Mouse (Mus musculus) kidney, postnatal 0 days (tissue): ENCODE measurements around the gene Grid2ip. TPM values are rescaled to one million over a fixed set of nuclear protein-coding genes. Genes with fewer than 3 reads are reported as not detected.

Experiments used
- ATAC-seq: fragments of 200-750 bp; cut with Nextera tagmentation; replicated peaks from 2 replicates; pipeline ENCODE4 v1.8.0; 2017; ENCODE audit warnings: low read depth, moderate number of reproducible peaks, moderate TSS enrichment, moderate library complexity; ENCODE audit not compliant: low FRiP score
- DNase-seq: peaks from one replicate; pipeline ENCODE4 v3.0.0-alpha.2; 2016; ENCODE audit warnings: low spot score
- H3K27ac ChIP-seq: fragments of 300-500 bp; sonication (generic); 2 replicates; pipeline ENCODE4 v1.5.1; 2014; ENCODE audit warnings: mild to moderate bottlenecking
- H3K27me3 ChIP-seq: fragments of 300-500 bp; sonication (generic); 2 replicates; pipeline ENCODE4 v1.6.1; 2014; ENCODE audit warnings: low read length, mixed read lengths; ENCODE audit not compliant: insufficient read depth
- H3K36me3 ChIP-seq: fragments of 300-500 bp; sonication (generic); 2 replicates; pipeline ENCODE4 v1.6.1; 2014; ENCODE audit warnings: low read length, mixed read lengths; ENCODE audit not compliant: insufficient read depth
- H3K4me1 ChIP-seq: fragments of 300-500 bp; sonication (generic); replicated peaks from 2 replicates; pipeline ENCODE4 v1.6.1; 2014; ENCODE audit warnings: antibody characterized with exemption, low read length, mixed read lengths; ENCODE audit not compliant: insufficient read depth
- H3K4me2 ChIP-seq: fragments of 300-500 bp; sonication (generic); 2 replicates; pipeline ENCODE4 v1.6.1; 2014; ENCODE audit warnings: mild to moderate bottlenecking, low read length, moderate library complexity, mixed read lengths
- H3K4me3 ChIP-seq: fragments of 300-500 bp; sonication (generic); replicated peaks from 2 replicates; pipeline ENCODE4 v1.5.1; 2014; ENCODE audit warnings: low read depth, low read length
- H3K9ac ChIP-seq: fragments of 300-500 bp; sonication (generic); 2 replicates; pipeline ENCODE4 v1.6.1; 2014; ENCODE audit warnings: low read depth, low read length
- H3K9me3 ChIP-seq: fragments of 300-500 bp; sonication (generic); replicated peaks from 2 replicates; pipeline ENCODE4 v1.6.1; 2016; ENCODE audit warnings: low read length, inconsistent platforms, mixed read lengths
- CTCF ChIP-seq: IDR thresholded peaks from 2 replicates; pipeline ENCODE4 v1.5.1; 2016; ENCODE audit warnings: antibody characterized with exemption, low read depth, mild to moderate bottlenecking, moderate library complexity
- WGBS: fragments of 180-500 bp; shearing (Covaris S2); extraction: QIAGEN DNeasy Blood & Tissue Kit; methylation state at CpG from one replicate; pipeline ENCODE4 v1.1.7; 2014; 5-methylcytosine and 5-hydroxymethylcytosine counted together
- polyA plus RNA-seq: library from polyadenylated mRNA; unstranded; fragments of >200 nt; fragmentation: Nextera tagmentation; extraction: Ambion mirVana; gene quantifications from 2 replicates; pipeline ENCODE4 v1.2.1, GENCODE M21; 2015

Gene Grid2ip
- 0.03 TPM in 1 of 2 replicates, not detected in the other for polyA plus RNA-seq

- Histone ChIP-seq H3K4me2 (peak within 1 kb of the TSS; percentile 35), H3K9ac (no peak within 1 kb of the TSS), H3K4me3 (no peak within 1 kb of the TSS), H3K27ac (no peak within 1 kb of the TSS), H3K4me1 (no peaks in the 10 kb centered on the region; the same call in 1 of the 2 replicates), H3K27me3 (peaks cover 8% of the 10 kb centered on the region), H3K36me3 (no peaks in the 10 kb centered on the region), H3K9me3 (no peaks in the 10 kb centered on the region)
- no peak for ATAC-seq
- 20% methylated on average over 17 of the region's 17 CpGs for WGBS
- DNase-seq, result no peak
- TF ChIP-seq CTCF, result no peak
Measured at GRCm38 (mm10) chr5:143356686-143357388, at the start of gene Grid2ip. Gene Grid2ip, plus strand, starts transcription at chr5:143357338.

GRCm38 (mm10) chr5:143308825-143309224, 48.3 kb upstream of the Grid2ip start:
- Histone ChIP-seq H3K9me3 (no peaks in the 10 kb centered on the region), H3K4me3 (no peak overlapping the region), H3K4me2 (no peak overlapping the region), H3K9ac (no peak overlapping the region), H3K4me1 (0 out of 2 replicates have a peak, but pooled peaks cover 4% of the 10 kb centered on the region), H3K36me3 (peaks cover 47% of the 10 kb centered on the region), H3K27me3 (no peaks in the 10 kb centered on the region), H3K27ac (no peak overlapping the region)
- TF ChIP-seq CTCF, result no peak
- ATAC-seq, result no peak
- 93% methylated on average over 5 of the region's 5 CpGs for WGBS
- no peak for DNase-seq

GRCm38 (mm10) chr5:143309916-143310315, 47.2 kb upstream of the Grid2ip start:
- Histone ChIP-seq H3K4me1 (peaks cover 8% of the 10 kb centered on the region; the same call in 1 of the 2 replicates), H3K27ac (no peak overlapping the region), H3K27me3 (no peaks in the 10 kb centered on the region), H3K36me3 (peaks cover 46% of the 10 kb centered on the region), H3K9me3 (no peaks in the 10 kb centered on the region), H3K9ac (no peak overlapping the region), H3K4me3 (no peak overlapping the region), H3K4me2 (no peak overlapping the region)
- no peak for TF ChIP-seq CTCF
- DNase-seq, result no peak
- WGBS, result 96% methylated on average over 7 of the region's 7 CpGs
- no peak for ATAC-seq

GRCm38 (mm10) chr5:143311886-143312285, 45.3 kb upstream of the Grid2ip start:
- H3K4me3 ChIP-seq, result no peak overlapping the region
- peak; percentile 77 for TF ChIP-seq CTCF
- ATAC-seq (no peak), DNase-seq (peak; percentile 72)
- peaks cover 41% of the 10 kb centered on the region for H3K36me3 ChIP-seq
- H3K27me3 ChIP-seq, result no peaks in the 10 kb centered on the region
- no peaks in the 10 kb centered on the region for H3K9me3 ChIP-seq
- WGBS, result 59% methylated on average over 8 of the region's 8 CpGs
- no peak overlapping the region for H3K9ac ChIP-seq
- H3K4me2 ChIP-seq, result no peak overlapping the region
- no peak overlapping the region for H3K27ac ChIP-seq
- peaks cover 8% of the 10 kb centered on the region; the same call in 1 of the 2 replicates for H3K4me1 ChIP-seq

GRCm38 (mm10) chr5:143314183-143314729, 42.9 kb upstream of the Grid2ip start:
- Histone ChIP-seq H3K36me3 (peaks cover 36% of the 10 kb centered on the region), H3K4me3 (peak overlapping the region; percentile 60), H3K9ac (peak overlapping the region; percentile 93), H3K4me2 (peak overlapping the region; percentile 81), H3K27ac (no peak overlapping the region), H3K27me3 (no peaks in the 10 kb centered on the region), H3K4me1 (peaks cover 8% of the 10 kb centered on the region; the same call in 1 of the 2 replicates), H3K9me3 (no peaks in the 10 kb centered on the region)
- no peak for TF ChIP-seq CTCF
- WGBS, result 2% methylated on average over 16 of the region's 16 CpGs
- ATAC-seq (no peak), DNase-seq (peak; percentile 29)

- Histone ChIP-seq H3K36me3 (peaks cover 36% of the 10 kb centered on the region), H3K4me2 (peak within 1 kb of the TSS; percentile 81), H3K9me3 (no peaks in the 10 kb centered on the region), H3K4me3 (peak within 1 kb of the TSS; percentile 60), H3K9ac (peak within 1 kb of the TSS; percentile 93), H3K27me3 (no peaks in the 10 kb centered on the region), H3K27ac (peak within 1 kb of the TSS; percentile 92), H3K4me1 (peaks cover 8% of the 10 kb centered on the region; the same call in 1 of the 2 replicates)
- TF ChIP-seq CTCF, result peak; percentile 78
- ATAC-seq, result peak; percentile 85
- peak; percentile 90 for DNase-seq
- WGBS, result under 1% methylated on average over 98 of the region's 101 CpGs
Measured at GRCm38 (mm10) chr5:143314730-143315513, 42.2 kb upstream of the Grid2ip start, which contains the start of gene E130309D02Rik. Gene E130309D02Rik, minus strand, starts transcription at chr5:143315360.
